Mouse (Mus musculus): Measurements from ENCODE around the gene Defb9. TPM values are rescaled to one million over a fixed set of nuclear protein-coding genes. Genes with fewer than 3 reads are reported as not detected.
"Not testable (repeated sequence)": the region's sequence is repeated elsewhere in the genome, so short reads cannot be mapped to it uniquely, and the experiment has no call there.

Gene Defb9
- not detected in 2 replicates for total RNA-seq (2021)
- long read RNA-seq = 0 reads

DNA sequence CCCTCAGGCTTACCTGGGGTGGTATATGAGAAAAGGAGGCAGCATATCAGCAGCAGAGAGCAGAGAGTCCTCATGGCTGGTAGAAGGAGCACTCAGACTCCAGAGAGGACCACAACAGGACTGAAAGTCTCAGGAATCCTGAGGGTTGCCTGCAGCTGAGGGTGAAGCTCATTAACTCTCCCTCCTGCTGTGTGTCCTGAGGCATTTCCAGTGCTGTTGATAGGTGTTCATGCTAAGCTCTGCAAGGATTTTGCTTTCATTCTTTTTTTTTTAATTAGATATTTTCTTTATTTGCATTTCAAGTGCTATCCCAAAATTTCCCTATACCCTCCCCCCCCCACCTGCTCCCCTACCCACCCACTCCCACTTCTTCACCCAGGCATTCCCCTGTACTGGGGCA lies at the start of gene Defb9:
Defb9 (minus strand) TSS at position 101 of the 400 bp plus-strand sequence.
- not testable (repeated sequence) for DNase-seq

- no peak for DNase-seq
Observed at GRCm38 (mm10) chr8:21932610-21933009, 47.4 kb upstream of the Defb9 start, which contains the start of gene Defb15. Gene Defb15 (minus strand): TSS chr8:21932710.

DNA sequence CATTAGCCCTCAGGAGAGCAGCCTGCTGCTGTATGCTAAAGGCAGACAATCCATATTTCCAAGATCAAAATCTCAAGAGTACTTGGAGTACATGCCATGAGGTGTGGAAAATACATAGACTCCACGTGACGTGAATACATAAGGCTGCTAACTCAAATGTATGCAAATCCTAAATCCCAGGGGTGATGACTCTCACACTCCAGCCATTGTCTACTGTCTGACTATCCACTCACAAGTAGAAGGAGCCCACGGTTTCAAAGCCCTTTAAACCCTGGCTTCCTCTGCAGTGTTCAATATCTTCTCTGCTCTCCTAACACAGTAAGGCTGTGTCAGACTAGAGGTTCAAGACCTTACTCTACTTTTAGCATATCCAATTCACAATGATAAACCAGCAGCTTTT lies 45.5 kb upstream of the Defb9 start:
- not testable (repeated sequence) for DNase-seq

DNA sequence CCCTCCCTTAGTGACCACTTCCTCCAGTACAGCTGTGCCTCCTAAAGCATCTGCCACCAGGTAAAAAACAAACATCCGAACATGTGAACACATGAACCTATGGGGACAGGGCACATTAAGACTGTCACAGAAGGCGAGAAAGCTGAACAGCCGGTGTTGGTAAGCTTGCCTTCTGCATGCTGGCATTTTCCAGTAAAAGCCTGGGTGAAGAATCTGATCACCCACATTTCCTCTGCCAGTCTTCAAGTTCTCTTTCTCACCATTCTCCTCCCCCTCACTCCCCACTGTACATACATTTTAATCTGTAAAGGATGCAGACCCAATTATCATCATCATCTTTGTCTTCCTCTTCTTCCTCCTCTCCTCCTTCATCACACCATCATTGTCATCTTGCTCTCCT lies 30.4 kb upstream of the Defb9 start:
- DNase-seq = no peak

GRCm38 (mm10) chr8:21912554-21912953 lies 27.3 kb upstream of the Defb9 start:
- no peak for DNase-seq

DNA sequence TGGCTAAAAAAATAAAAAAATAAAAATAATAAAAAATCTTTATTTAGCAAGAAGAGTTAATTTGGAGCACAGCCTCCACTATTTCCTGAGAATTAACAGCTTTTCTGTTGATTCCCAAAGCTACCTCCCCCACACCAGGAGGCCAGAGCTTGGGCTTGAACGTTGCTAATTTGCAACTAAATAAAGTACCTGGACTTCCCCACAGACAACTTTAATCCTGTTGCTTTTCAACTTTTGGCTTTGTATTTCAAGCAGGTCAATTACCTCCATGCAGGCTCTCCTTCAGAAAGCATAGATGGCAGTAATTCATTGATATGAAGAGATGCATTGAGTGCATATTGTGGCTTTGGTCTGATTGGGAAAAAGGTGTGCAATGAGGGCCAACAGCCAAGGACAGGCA lies 26.7 kb upstream of the Defb9 start:
- no peak for DNase-seq

DNA sequence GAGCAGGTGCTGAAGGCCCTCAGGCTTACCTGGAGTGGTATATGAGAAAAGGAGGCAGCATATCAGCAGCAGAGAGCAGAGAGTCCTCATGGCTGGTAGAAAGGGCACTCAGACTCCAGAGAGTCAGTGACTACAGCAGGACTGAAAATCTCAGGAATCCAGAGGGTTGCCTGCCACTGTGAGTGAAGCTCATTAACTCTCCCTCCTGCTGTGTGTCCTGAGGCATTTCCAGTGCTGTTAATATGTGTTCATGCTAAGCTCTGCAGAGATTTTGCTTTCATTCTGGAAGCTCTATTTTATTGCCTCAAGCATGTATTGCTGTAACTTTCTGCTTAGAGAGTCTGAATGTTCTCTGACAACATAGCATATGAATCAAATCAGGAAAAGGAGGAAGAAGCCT lies 21.1 kb upstream of the Defb9 start, which contains the start of gene Defb11:
Defb11 (minus strand) TSS at position 123 of the 400 bp plus-strand sequence.
- not testable (repeated sequence) for DNase-seq

DNA sequence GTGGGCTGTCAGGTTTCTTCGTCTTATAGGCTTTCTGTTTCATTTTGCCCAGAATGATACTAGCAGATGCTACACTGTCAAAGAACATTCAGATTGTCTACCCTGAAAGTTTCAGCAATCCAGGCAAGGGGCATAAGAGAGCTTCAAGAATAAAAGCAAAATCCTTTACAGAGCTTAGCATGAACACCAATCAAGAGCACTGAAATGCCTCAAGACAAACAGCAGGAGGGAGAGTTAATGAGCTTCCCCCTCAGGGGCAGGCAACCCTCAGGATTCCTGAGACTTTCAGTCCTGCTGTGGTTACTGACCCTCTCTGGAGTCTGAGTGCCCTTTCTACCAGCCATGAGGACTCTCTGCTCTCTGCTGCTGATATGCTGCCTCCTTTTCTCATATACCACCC lies 26.6 kb downstream of the Defb9 start, which contains the start of gene Defb10:
Defb10 (plus strand) TSS at position 316 of the 400 bp plus-strand sequence.
- DNase-seq = not testable (repeated sequence)

Other genes starting within 250 kb of the Defb9 start
- not detected in 2 replicates for gene Defa17, start 229.6 kb downstream of the Defb9 start, total RNA-seq (2021)
- gene Defa34, start 219.6 kb downstream of the Defb9 start, total RNA-seq (2021) = not detected in 2 replicates
- gene AY761184, start 181.8 kb downstream of the Defb9 start, total RNA-seq (2021) = not detected in 2 replicates
- not detected in 2 replicates for gene Defa24, start 150.9 kb downstream of the Defb9 start, total RNA-seq (2021)
- gene Defb50, start 61.9 kb downstream of the Defb9 start, total RNA-seq (2021) = not detected in 2 replicates
- gene Defb2, start 45.5 kb downstream of the Defb9 start, total RNA-seq (2021) = not detected in 2 replicates
- not detected in 2 replicates for gene Defb10, start 26.5 kb downstream of the Defb9 start, total RNA-seq (2021)
- gene Defb11, start 21.0 kb upstream of the Defb9 start, total RNA-seq (2021) = not detected in 2 replicates
- not detected in 2 replicates for gene Defb15, start 47.3 kb upstream of the Defb9 start, total RNA-seq (2021)
- not detected in 2 replicates for gene Defb35, start 52.9 kb upstream of the Defb9 start, total RNA-seq (2021)
- gene Defb13, start 61.3 kb upstream of the Defb9 start, total RNA-seq (2021) = not detected in 2 replicates
- not detected in 2 replicates for gene Fam90a1a, start 73.3 kb upstream of the Defb9 start, total RNA-seq (2021)
- gene Ccdc70, start 84.4 kb upstream of the Defb9 start, total RNA-seq (2021) = not detected in 2 replicates
- gene Atp7b, start 174.9 kb upstream of the Defb9 start, total RNA-seq (2021) = 1.3 and 1.5 TPM in 2 replicates
- gene Alg11, start 175.3 kb upstream of the Defb9 start, total RNA-seq (2021) = 32.2 and 36.3 TPM in 2 replicates
- gene Nek5, start 239.6 kb upstream of the Defb9 start, total RNA-seq (2021) = 3.7 and 4.8 TPM in 2 replicates